Mouse (Mus musculus): ENCODE results near the gene Cpne5.

Gene Cpne5

DNA sequence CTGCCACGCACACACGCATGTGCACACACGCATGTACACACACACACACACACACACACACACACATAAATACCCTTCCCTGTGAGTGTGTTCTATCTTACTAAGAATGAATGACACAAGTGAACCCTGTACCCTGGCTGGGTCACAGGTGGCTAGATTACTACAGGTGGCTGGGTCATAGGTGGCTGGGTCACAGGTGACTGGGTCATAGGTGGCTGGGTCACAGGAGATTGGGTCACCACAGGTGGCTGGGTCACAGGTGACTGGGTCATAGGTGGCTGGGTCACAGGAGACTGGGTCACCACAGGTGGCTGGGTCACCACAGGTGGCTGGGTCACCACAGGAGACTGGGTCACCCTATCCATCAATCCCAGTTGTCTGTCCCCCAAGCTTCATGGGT, 27.9 kb downstream of the Cpne5 start:
- DNase-seq (ENCODE audit: low spot score in 2 of 2) = no peak

DNA sequence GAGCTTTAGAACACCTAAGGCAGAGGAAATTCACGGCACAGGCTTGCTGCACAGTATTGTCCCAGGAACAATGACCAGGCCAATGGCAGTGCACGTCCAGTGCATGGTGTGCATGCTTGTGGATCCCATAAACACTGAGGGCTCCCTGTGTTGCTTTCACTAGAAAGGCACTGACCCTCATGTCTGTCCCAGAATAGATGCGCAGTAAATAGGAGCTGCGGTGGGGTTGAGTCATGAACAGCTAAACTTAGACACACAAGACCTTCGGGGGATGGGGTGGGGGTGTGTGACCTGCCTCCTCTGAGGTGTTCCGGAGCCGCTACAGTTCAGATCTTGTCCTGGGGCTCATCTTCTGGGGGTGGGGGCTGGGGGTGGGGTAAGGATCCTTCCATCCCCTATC, 31.9 kb downstream of the Cpne5 start:
- no peak for DNase-seq (ENCODE audit: low spot score in 2 of 2)

DNA sequence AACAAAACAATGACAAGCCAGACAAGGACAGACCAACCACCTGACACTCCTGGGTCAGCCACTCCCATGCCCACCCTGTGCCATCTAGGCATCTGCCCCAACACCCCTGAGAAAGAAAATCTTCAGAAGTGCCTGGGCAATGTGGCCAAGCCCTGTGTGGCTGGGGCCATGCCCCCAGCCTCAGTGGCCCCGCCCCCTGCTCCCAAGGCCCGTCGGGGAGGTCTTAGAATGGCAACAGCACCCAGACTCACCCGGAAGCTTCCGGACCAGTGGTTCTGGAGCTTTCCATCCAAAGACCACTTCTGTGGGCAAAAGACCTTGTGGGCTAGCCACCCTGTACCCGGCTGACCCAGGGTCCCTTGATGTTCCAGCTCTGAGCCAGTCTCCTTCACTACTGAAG, 35.4 kb downstream of the Cpne5 start:
- no peak for DNase-seq (ENCODE audit: low spot score in 2 of 2)

DNA sequence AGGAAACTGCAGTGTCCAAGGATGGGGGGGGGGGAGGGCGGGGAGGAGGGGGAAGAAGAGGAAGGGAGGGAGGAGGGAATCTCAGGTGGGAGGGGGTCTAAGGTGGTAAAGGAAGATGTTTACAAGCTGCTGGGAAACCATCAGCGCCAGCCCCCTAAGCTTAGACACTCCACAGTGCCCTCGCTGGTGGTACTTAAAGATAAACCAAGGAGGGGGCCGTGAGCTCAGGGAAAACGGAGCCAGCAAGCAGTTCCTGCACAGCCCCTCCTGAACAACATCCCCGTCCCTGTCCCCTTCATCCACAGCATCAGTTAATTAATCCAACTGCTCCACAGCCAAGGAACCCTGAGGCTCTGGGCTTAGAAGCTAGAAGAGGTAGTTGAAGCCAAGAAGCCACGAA, 38.1 kb downstream of the Cpne5 start:
- DNase-seq (ENCODE audit: low spot score in 2 of 2) = no peak

DNA sequence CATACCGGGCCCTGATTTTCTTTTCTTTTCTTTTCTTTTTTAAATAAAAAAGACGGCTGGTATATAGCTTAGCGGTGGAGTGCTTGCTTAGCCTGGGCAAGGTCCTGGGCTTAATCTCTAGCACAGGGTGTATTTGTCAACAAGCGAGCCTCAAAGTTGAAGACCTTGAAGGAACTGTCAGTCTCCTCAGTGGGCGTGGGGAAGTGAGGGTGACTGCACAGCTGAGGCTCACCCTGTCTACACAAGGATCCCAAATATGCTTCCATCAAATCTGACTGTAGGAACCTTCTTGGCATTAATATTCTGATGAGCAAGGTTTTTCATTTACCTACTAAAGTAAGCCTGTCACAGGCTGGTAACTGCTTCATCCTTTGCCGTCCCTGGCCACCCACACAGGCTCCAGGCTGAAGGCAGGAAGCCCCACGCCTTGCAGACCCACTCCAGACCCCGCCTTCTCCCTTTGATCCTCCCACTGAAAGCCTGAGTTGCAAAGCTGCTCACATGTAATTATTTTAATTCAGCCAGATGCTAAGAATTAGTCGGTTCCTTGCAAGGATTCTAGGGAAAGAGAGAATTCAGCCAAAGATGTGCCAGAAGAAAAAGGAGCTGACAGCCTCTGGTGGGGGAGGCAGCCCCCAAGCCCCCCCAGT, 38.7 kb downstream of the Cpne5 start:
- no peak for DNase-seq (ENCODE audit: low spot score in 2 of 2)

DNA sequence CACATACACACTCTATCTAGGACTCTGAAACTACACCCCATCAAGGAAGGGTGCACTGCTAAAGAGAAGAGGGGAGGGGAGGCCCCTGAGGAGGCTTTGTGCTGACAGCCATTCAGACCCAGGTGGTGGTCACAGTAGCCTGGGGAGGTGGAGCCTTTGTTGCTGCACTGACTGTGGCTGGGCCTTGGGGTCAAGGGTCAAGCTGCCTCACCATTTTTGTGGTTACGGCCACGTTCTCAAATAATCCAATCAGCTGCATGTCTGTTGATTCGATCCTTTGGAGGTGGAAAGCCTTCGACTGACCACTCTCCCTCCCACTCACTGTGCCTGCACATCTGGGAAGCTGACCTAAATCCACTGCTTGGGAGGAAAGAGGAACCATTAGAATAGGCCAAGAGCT, 42.4 kb downstream of the Cpne5 start:
- DNase-seq (ENCODE audit: low spot score in 2 of 2) = no peak

DNA sequence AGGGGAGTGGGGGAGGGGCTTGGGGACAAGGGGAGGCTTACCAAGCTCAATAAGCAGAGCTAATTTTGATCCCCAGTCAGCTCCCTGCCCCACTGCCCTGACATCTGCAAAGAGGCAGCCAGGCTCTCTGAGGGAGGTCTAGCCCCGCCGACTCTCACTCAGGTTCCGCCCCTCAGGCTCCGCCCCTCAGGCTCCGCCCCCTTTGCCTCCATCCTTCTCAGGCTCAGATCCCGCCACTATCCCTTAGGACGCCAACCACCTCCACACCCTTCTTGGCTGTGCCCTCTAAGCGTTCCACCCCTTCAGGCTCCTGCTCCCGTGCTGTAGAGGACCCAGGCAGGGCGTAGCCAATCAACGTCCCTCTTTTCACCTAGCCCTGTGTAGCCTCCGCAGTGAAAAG, 49.0 kb downstream of the Cpne5 start:
- no peak for DNase-seq (ENCODE audit: low spot score in 2 of 2)

DNA sequence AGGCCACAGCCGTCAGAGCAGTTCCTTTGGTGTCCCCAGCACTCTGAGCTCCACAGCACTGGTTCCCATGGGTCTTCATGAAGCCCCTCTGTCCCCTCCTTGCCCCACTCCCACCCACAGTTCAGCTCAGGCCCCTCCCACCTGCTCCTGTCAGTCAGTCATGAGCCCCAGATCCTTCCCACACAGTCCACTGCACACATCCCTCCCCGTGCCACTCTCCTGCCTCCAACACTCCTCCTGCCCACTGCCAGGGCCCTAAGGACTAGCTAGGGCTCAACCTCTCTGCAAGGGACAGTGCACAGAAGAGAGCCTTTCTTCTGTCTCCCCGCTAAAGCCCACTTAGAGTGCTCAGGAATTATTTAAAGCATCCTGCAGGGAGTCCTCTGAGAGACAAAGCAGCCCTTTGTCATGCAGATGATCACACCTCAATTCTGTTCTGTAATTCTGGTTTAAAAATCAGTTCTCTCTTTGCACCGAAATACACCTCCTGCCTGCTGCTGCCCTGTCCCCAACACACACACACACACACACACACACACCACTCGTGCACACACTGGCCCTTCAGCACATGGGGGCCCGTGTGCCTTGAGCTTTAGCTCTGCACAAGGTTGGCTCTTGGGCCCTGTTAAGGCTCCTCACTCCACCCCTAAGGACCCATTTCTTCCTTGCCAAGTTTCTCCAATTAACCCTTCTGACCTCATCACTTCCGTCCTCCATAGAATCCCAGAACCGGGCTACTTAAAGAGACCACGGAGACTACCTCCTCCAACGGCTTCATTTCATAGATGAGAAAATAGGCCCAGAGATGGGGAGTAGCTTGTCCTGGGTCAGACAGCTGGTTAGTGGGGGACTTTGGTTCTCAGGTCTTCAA, 50.7 kb downstream of the Cpne5 start:
- DNase-seq (ENCODE audit: low spot score in 2 of 2) = no peak

DNA sequence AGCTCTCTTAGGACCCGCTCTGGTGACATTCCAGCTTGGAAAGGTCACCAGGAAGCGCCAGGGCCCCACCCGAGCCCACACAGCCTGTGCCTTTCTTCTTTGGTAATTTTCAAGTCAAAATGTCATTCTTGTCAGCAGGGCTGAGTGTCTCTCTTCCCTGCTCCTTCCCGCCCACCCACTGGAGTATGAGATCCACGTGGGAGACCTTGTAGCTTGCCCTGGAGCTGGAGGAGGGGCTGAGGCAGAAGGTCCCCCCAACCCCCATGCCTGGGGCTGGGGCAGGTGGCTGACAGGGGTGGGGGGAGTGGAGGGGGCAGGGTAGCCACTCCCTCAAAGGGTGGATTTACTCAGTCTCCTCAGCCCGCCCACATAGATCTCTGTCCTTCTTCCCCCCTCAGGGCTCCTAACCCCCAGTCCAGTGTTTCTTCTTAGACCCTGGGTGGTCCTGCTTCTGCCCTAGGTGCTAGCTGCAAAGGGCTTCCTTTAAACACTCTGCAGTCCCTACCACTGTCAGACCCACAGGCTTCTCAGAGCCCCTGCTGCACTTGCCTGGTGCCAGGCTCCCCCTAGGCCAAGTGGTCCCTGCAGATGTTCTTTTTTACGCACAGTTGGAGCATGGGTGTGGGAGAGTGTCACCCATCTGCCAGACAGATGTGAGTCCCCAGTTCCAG, 52.5 kb downstream of the Cpne5 start:
- DNase-seq (ENCODE audit: low spot score in 2 of 2) = no peak

DNA sequence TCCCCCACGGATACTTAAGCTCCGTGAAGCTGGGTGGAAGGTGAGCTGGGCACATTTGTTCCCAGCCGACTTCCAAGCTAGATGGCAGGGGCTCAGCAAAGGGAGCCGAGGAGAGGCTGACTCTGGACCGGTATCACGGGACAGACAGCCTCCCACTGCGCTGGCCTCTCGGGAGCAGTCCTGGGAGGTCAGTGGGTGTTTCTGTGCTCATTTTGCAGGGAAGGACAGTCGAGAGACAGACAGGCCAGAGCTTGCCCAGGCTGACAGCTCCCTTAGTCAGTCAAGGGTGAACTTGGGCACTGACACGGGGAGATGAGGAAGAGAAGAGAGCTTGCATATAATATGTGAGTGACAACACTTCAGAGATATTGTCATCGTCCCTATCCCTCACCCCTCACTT, 54.8 kb downstream of the Cpne5 start:
- no peak for DNase-seq (ENCODE audit: low spot score in 2 of 2)

DNA sequence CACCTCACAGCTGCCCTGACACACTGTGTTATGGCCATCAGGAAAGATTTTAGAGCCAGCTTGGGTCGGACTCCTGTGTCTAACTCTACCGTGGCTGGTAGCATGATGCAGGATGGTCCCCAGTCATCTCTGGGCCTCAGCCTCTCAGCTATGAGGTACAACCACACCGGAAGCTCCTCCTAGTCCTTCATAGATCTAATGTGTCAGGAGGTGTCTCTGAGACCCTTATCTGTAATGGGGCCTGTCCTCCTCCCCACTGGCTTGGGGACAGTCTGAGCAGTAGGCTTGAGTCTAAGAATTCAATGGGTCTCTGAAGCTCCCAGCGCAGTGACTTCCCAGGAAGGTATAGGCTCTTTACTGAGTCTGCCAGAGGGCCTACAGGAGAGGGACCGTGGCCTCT, 56.2 kb downstream of the Cpne5 start:
- DNase-seq (ENCODE audit: low spot score in 2 of 2) = no peak

DNA sequence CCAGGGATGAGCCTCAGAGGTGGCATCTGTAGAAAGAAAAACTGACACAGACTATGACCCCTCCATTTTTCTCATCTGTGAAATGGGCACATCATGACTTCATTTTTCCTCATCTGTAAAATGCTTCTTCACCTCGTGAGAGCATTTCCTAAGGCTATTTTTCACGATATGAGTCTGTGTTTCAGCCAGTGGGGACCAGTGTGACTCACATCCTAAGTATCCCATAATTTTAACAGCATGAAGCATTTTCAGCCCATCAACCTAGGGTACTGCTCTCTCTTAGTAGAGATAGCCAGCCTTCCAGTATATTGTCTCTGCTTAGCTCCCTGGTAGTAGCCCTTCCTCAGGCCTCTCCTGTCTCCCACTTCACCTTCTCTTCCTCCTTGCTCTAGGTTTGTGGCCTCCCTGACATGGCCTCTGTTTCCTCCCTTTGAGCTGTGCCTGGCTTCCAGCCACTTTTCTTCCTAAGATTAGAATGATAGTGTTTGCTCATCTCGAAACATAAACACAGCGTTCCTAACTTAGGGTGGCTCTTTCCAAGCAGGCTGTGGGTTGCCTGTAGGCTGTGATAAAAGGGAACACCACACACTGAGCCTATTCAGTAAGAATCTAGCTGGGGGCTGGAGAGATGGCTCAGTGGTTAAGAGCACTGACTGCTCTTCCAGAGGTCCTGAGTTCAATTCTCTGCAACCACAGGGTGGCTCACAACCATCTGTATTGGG, 57.4 kb downstream of the Cpne5 start:
- no peak for DNase-seq (ENCODE audit: low spot score in 2 of 2)

GRCm38 (mm10) chr17:29179917-29180316, 58.0 kb downstream of the Cpne5 start:
- DNase-seq (ENCODE audit: low spot score in 2 of 2) = no peak

- no peak for DNase-seq (ENCODE audit: low spot score in 2 of 2)
Observed at GRCm38 (mm10) chr17:29178503-29179059, 59.4 kb downstream of the Cpne5 start.

DNA sequence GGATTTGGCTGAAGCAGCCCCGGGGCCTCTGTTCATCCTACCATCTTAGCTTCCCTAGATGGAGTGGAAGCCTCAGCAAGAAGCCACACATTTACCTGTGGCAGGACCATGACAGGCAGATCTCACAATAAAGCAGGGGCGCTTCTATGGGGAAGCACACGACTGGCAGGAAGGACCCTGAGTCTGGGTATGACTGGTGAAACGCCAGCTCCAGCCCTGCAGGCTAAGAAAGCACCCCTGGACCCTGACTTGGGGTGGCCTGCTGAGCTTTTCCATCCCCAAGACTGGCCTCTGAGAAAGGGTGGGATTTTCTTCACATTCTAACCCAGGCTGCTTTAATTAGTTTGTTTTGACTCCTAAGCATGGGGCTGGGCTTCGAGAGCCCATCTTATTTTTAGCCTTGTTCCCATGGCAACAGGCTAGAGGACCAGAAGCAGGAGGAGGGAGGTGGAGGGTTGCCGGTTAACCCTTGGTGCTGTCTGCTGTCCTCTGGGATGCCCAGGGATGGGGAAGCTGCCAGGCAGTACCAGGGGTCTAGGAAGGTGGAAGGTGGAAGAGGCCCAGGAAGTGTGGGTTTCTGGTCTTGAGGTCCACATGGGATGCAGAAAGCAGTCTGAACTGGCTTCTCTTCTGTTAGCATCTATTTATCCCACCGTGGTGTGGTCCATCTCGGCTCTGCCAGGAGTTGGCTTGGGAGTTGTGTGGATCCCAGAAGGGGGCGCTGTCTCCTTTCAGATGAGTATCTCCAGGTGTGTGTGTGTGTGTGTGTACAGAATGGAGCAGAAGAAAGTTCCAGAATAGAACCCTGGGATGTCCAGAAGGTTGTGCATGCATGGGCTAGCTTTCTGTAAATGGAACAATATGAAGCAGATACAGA, 61.3 kb downstream of the Cpne5 start:
- peak in 1 of 2 experiments; percentile 54 for DNase-seq (ENCODE audit: low spot score in 2 of 2)

GRCm38 (mm10) chr17:29175693-29176092, 62.3 kb downstream of the Cpne5 start:
- DNase-seq (ENCODE audit: low spot score in 2 of 2) = no peak

DNA sequence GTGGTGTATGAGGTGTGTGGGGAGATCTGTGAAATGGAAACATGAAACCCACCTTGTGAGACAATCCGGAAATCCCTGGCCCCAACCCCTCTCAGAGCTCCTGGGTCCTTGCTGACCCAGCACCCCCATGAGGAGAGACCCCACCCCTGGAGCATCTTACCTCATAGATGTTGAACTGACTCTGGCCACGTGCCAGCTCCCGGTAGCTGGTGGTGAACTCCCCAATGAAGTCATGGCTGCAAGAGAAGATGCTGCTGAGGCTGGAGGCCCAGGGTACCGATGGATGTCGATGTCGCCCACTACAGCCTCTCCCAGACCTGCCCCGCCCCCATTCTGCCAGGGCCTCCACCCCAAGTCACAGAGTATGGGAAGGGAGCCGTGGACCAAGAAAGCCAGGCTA, 64.8 kb downstream of the Cpne5 start:
- no peak for DNase-seq (ENCODE audit: low spot score in 2 of 2)

DNA sequence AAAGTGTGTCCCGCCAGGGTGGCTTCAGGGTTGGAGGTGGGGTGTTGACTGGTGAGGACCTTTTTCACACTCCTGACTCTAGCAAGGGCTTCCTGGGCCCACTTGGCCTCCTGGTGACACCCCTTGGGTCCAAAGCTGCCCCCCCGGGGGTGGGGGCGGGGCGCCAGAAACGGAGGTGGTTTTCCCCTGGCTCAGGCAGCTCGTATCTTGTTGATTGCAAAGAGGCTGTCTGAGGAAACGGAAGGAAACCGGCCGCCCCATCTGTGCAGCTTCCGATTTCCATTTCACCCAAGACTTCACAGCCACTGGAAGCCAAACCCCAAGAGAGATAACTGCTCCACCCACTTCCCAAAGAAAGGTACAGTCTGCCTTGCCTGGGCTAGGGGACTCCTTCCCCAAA, 65.9 kb downstream of the Cpne5 start:
- DNase-seq (ENCODE audit: low spot score in 2 of 2) = peak; percentile 85

GRCm38 (mm10) chr17:29171001-29171772, 66.8 kb downstream of the Cpne5 start:
- peak; percentile 85 for DNase-seq (ENCODE audit: low spot score in 2 of 2)

GRCm38 (mm10) chr17:29170431-29171000, 67.5 kb downstream of the Cpne5 start:
- DNase-seq (ENCODE audit: low spot score in 2 of 2) = no peak

Measured in natural killer cell, adult 2 months (primary cell).